Mouse (Mus musculus) liver, adult 2 months (tissue): ENCODE data around the gene Baz2b.

ENCODE experiments used
- CTCF ChIP-seq: fragments of 200-500 bp; IDR thresholded peaks from 2 replicates; pipeline ENCODE4 v1.5.1; 2011; ENCODE audit warnings: low read depth, low read length, control low read depth
- POLR2A ChIP-seq: fragments of 200-500 bp; IDR thresholded peaks from 2 replicates; pipeline ENCODE4 v1.6.1; 2011; ENCODE audit warnings: low read length, control low read depth; ENCODE audit not compliant: insufficient read depth; ENCODE audit errors: extremely low read depth

GRCm38 (mm10) chr2:59968593-59968992 lies 241.0 kb downstream of the Baz2b start:
- no peak for TF ChIP-seq POLR2A
- no peak for TF ChIP-seq CTCF
